Mouse (Mus musculus) adrenal gland, adult (tissue): Measurements from ENCODE around the gene Susd4.

Experiments used
- DNase-seq, 2 experiments: peaks; one replicate each; pipeline ENCODE4 v3.0.0; 2022 to 2023; ENCODE audit warnings: low spot score in 1 of 2; ENCODE audit not compliant: inconsistent age in 2 of 2

Gene Susd4

GRCm38 (mm10) chr1:182912591-182912990, 148.9 kb downstream of the Susd4 start:
- DNase-seq = no peak

GRCm38 (mm10) chr1:182914121-182914908, 150.7 kb downstream of the Susd4 start:
- DNase-seq = no peak

- DNase-seq = no peak
Measured at GRCm38 (mm10) chr1:182916166-182916565, 152.5 kb downstream of the Susd4 start.

- DNase-seq = no peak
Measured at GRCm38 (mm10) chr1:182918718-182919346, 155.2 kb downstream of the Susd4 start.

GRCm38 (mm10) chr1:182922824-182923223, 159.2 kb downstream of the Susd4 start:
- DNase-seq = no peak

GRCm38 (mm10) chr1:182926465-182926864, 162.8 kb downstream of the Susd4 start:
- no peak for DNase-seq

- no peak for DNase-seq
Measured at GRCm38 (mm10) chr1:182927878-182928851, 164.5 kb downstream of the Susd4 start.

GRCm38 (mm10) chr1:182935469-182935868, 171.8 kb downstream of the Susd4 start:
- DNase-seq = no peak

- no peak for DNase-seq
Measured at GRCm38 (mm10) chr1:182937486-182938120, 173.9 kb downstream of the Susd4 start.

- no peak for DNase-seq
Measured at GRCm38 (mm10) chr1:182941921-182942320, 178.3 kb downstream of the Susd4 start.

GRCm38 (mm10) chr1:182943911-182944310, 180.3 kb downstream of the Susd4 start:
- DNase-seq = no peak

GRCm38 (mm10) chr1:182944638-182945037, 181.0 kb downstream of the Susd4 start:
- peak in 1 of 2 experiments; percentile 55 for DNase-seq

- no peak for DNase-seq
Measured at GRCm38 (mm10) chr1:182945561-182945960, 181.9 kb downstream of the Susd4 start.
